Mouse (Mus musculus) telencephalon, adult 2 months (tissue): ENCODE results near the gene Pqlc2.
A peak's percentile ranks its signal among the peaks of the same experiment; 100 is the strongest.

ENCODE experiments used
- DNase-seq: peaks from one replicate; pipeline ENCODE4 v3.0.0-alpha.2; 2011; ENCODE audit warnings: low read depth, low spot score

Pqlc2 gene

GRCm38 (mm10) chr4:139310171-139310898, at the start of gene Pqlc2, which contains the start of gene Akr7a5:
Pqlc2 (minus strand) TSS chr4:139310708.
Akr7a5 (plus strand) TSS chr4:139310744.
- DNase-seq, result peak; percentile 84

GRCm38 (mm10) chr4:139357211-139357610, 46.7 kb upstream of the Pqlc2 start:
- DNase-seq, result no peak

GRCm38 (mm10) chr4:139352832-139353231, 42.3 kb upstream of the Pqlc2 start:
- DNase-seq, result no peak

GRCm38 (mm10) chr4:139351931-139352711, 41.6 kb upstream of the Pqlc2 start, which contains the start of the genes Mrto4, Emc1 and Ubr4:
Mrto4 (minus strand) TSS chr4:139352576.
Emc1 (plus strand) TSS chr4:139352587.
Ubr4 (plus strand) TSS chr4:139352609.
- DNase-seq, result peak; percentile 73

- DNase-seq, result no peak
Observed at GRCm38 (mm10) chr4:139345416-139346019, 35.0 kb upstream of the Pqlc2 start.

- no peak for DNase-seq
Observed at GRCm38 (mm10) chr4:139343718-139344117, 33.2 kb upstream of the Pqlc2 start.

- no peak for DNase-seq
Observed at GRCm38 (mm10) chr4:139341556-139342233, 31.2 kb upstream of the Pqlc2 start.

- no peak for DNase-seq
Observed at GRCm38 (mm10) chr4:139340835-139341234, 30.3 kb upstream of the Pqlc2 start.

GRCm38 (mm10) chr4:139338145-139338544, 27.6 kb upstream of the Pqlc2 start:
- no peak for DNase-seq

GRCm38 (mm10) chr4:139336822-139337483, 26.4 kb upstream of the Pqlc2 start:
- DNase-seq, result no peak

- DNase-seq, result no peak
Observed at GRCm38 (mm10) chr4:139335507-139335906, 25.0 kb upstream of the Pqlc2 start.

- no peak for DNase-seq
Observed at GRCm38 (mm10) chr4:139334631-139335295, 24.3 kb upstream of the Pqlc2 start.

GRCm38 (mm10) chr4:139330605-139331004, 20.1 kb upstream of the Pqlc2 start:
- no peak for DNase-seq

- no peak for DNase-seq
Observed at GRCm38 (mm10) chr4:139319740-139320139, 9.2 kb upstream of the Pqlc2 start.

- no peak for DNase-seq
Observed at GRCm38 (mm10) chr4:139318449-139318848, 7.9 kb upstream of the Pqlc2 start.

- DNase-seq, result no peak
Observed at GRCm38 (mm10) chr4:139312632-139313031, 2.1 kb upstream of the Pqlc2 start.

- DNase-seq, result no peak
Observed at GRCm38 (mm10) chr4:139311707-139312106, 1.2 kb upstream of the Pqlc2 start.

- no peak for DNase-seq
Observed at GRCm38 (mm10) chr4:139310899-139311701, 592 bp upstream of the Pqlc2 start.

- DNase-seq, result no peak
Observed at GRCm38 (mm10) chr4:139309651-139310050, 857 bp downstream of the Pqlc2 start.

- no peak for DNase-seq
Observed at GRCm38 (mm10) chr4:139307916-139308315, 2.6 kb downstream of the Pqlc2 start.
